Mouse (Mus musculus) hindbrain, embryonic 11.5 days (tissue): ENCODE data around the gene Glyr1. TPM values are rescaled to one million over a fixed set of nuclear protein-coding genes. Genes with fewer than 3 reads are reported as not detected.
A peak's percentile ranks its signal among the peaks of the same experiment; 100 is the strongest.

Source experiments
- ATAC-seq: fragments of 200-750 bp; cut with Nextera tagmentation; 2 replicates; pipeline ENCODE4 v1.8.0; 2017; ENCODE audit warnings: mild to moderate bottlenecking, moderate TSS enrichment, moderate library complexity; ENCODE audit not compliant: low FRiP score
- DNase-seq: peaks from one replicate; pipeline ENCODE4 v3.0.0-alpha.2; 2015; ENCODE audit warnings: low spot score
- H3K27ac ChIP-seq: fragments of 300-500 bp; sonication (generic); 2 replicates; pipeline ENCODE4 v1.5.1; 2014; ENCODE audit warnings: mild to moderate bottlenecking, low read depth, low read length
- H3K27me3 ChIP-seq: fragments of 300-500 bp; sonication (generic); 2 replicates; pipeline ENCODE4 v1.6.1; 2014; ENCODE audit warnings: mild to moderate bottlenecking, low read length, moderate library complexity, mixed read lengths; ENCODE audit not compliant: control insufficient read depth, insufficient read depth
- H3K36me3 ChIP-seq: fragments of 300-500 bp; sonication (generic); 2 replicates; pipeline ENCODE4 v1.6.1; 2014; ENCODE audit warnings: mild to moderate bottlenecking, low read length, moderate library complexity, mixed read lengths; ENCODE audit not compliant: control insufficient read depth, insufficient read depth
- H3K4me1 ChIP-seq: fragments of 300-500 bp; sonication (generic); replicated peaks from 2 replicates; pipeline ENCODE4 v1.6.1; 2014; ENCODE audit warnings: low read length, mixed read lengths; ENCODE audit not compliant: control insufficient read depth, insufficient read depth
- H3K4me2 ChIP-seq: fragments of 300-500 bp; sonication (generic); replicated peaks from 2 replicates; pipeline ENCODE4 v1.6.1; 2014; ENCODE audit warnings: mild to moderate bottlenecking, low read depth, low read length
- H3K4me3 ChIP-seq: fragments of 300-500 bp; sonication (generic); 2 replicates; pipeline ENCODE4 v1.5.1; 2014; ENCODE audit warnings: low read depth, low read length
- H3K9ac ChIP-seq: fragments of 300-500 bp; sonication (generic); 2 replicates; pipeline ENCODE4 v1.6.1; 2014; ENCODE audit warnings: low read depth, low read length
- H3K9me3 ChIP-seq: fragments of 300-500 bp; sonication (generic); 2 replicates; pipeline ENCODE4 v1.6.1; 2016; ENCODE audit warnings: low read length; ENCODE audit not compliant: control insufficient read depth
- WGBS: fragments of 180-500 bp; shearing (Covaris S2); extraction: QIAGEN DNeasy Blood & Tissue Kit; methylation state at CpG from one replicate; pipeline ENCODE4 v1.1.7; 2014; 5-methylcytosine and 5-hydroxymethylcytosine counted together
- polyA plus RNA-seq: library from polyadenylated mRNA; unstranded; fragments of >200 nt; fragmentation: Nextera tagmentation; extraction: Ambion mirVana; gene quantifications from 2 replicates; pipeline ENCODE4 v1.2.1, GENCODE M21; 2014

Glyr1 gene
- polyA plus RNA-seq: 112 and 168 TPM in 2 replicates

DNA sequence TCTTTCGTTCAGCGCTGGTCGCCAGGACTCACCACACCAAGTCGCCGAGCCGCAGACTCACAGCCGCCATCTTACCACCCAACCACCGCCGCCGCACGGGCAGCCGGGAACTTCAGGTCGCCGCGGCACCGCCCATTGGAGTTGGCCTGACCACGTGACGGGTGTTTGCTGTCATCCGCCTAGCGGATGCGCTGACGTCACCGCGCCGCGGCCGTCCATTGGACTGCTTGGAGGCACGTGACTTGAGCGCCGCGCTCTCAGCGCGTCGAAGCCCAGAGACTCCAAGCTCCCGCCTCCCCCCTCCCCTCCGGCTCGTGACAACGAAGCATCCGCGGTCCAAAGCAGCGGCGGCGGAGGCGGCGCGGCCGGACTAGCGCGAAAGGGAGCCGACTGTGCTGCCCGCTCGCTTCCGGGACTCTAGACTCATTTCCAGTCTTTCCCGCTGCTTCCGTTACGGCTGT is at the start of gene Glyr1, which contains the start of gene Ubn1:
TSS of gene Glyr1 (minus strand) at position 90 of the 461 bp plus-strand sequence.
TSS of gene Ubn1 (plus strand) at position 284 of the 461 bp plus-strand sequence.
- peak; percentile 100 for DNase-seq
- peak within 1 kb of the TSS; percentile 92 for H3K4me2 ChIP-seq
- H3K9ac ChIP-seq: peak within 1 kb of the TSS; percentile 96
- no peaks in the 10 kb centered on the region for H3K9me3 ChIP-seq
- peaks cover 3% of the 10 kb centered on the region; the same call in 1 of the 2 replicates for H3K36me3 ChIP-seq
- peaks cover 3% of the 10 kb centered on the region for H3K4me1 ChIP-seq
- H3K27me3 ChIP-seq: no peaks in the 10 kb centered on the region
- H3K4me3 ChIP-seq: peak within 1 kb of the TSS; percentile 97
- peak; percentile 100 for ATAC-seq
- under 1% methylated on average over 42 of the region's 56 CpGs for WGBS
- H3K27ac ChIP-seq: peak within 1 kb of the TSS; percentile 90

DNA sequence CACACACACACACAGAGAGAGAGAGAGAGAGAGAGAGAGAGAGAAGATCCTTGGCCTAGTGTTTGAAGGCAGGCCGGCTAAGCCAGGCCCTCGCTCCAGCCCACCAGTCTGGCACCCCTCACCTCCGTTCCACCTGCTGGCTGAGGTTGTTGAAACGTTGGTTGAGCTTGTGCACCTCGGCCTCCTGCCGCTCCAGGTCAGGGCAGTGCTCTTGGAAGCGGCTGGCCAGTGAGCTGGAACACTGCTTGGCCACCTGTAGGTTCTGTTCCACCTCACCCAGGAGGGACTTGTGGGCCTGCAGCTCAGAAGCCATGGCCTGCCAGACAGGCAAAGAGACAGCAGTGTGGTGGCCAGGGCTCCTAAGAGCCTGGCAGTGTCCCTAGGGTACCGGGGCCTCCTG is 46.8 kb upstream of the Glyr1 start:
- Histone ChIP-seq H3K9ac (no peak overlapping the region), H3K36me3 (no peaks in the 10 kb centered on the region), H3K27ac (no peak overlapping the region), H3K4me3 (no peak overlapping the region), H3K9me3 (no peaks in the 10 kb centered on the region), H3K4me2 (no peak overlapping the region), H3K27me3 (no peaks in the 10 kb centered on the region), H3K4me1 (no peaks in the 10 kb centered on the region)
- 83% methylated on average over 8 of the region's 8 CpGs for WGBS
- no peak for ATAC-seq
- no peak for DNase-seq

DNA sequence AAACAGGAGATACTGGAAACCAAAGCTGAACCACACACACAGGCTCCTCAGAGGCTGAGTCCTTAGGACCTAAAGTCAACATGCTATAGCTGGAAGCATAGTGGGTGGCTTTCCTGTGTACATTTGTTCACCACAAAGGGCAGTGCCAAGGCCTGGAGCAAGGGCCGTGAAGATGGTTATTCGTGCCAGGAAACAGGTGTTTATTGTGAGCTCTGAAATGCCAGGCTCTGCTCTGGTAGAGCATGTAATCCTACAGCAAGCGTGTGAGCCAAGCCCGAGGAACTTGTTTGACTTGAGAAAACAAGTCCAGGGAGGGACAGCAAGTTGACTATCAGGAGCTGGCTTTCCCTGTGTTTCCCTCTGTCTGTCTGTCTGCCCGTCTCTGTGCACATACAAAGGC is 43.6 kb upstream of the Glyr1 start:
- H3K4me1 ChIP-seq: no peaks in the 10 kb centered on the region
- H3K9ac ChIP-seq: no peak overlapping the region
- WGBS: 90% methylated on average over 5 of the region's 5 CpGs
- no peaks in the 10 kb centered on the region for H3K27me3 ChIP-seq
- H3K9me3 ChIP-seq: no peaks in the 10 kb centered on the region
- no peak overlapping the region for H3K4me2 ChIP-seq
- DNase-seq (no peak), ATAC-seq (no peak)
- no peak overlapping the region for H3K27ac ChIP-seq
- no peaks in the 10 kb centered on the region for H3K36me3 ChIP-seq
- no peak overlapping the region for H3K4me3 ChIP-seq

DNA sequence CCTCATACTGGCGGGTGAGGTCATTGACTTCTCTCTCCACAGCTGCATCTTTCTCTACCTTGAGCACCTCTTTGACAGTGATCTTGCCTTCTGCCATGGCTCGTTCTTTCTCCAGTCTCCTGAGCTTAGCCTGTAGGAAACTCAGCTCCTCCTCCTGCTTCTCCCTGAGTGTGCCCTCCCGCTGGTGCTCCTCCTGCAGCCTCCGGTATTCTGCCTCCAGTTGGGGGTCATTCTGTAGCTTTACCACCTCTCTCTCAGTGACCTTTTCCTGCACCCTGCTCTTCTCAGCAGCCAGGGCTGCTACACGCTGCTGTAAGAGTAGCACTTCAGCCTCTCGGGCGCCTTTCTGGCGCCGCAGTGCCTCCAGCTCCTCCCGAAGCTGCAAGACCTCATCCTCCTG is 39.4 kb upstream of the Glyr1 start:
- no peak for DNase-seq
- Histone ChIP-seq H3K9me3 (no peaks in the 10 kb centered on the region), H3K4me1 (no peaks in the 10 kb centered on the region), H3K4me2 (no peak overlapping the region), H3K4me3 (no peak overlapping the region), H3K27me3 (no peaks in the 10 kb centered on the region), H3K9ac (no peak overlapping the region), H3K36me3 (no peaks in the 10 kb centered on the region), H3K27ac (no peak overlapping the region)
- ATAC-seq: no peak
- WGBS: 74% methylated on average over 10 of the region's 10 CpGs

DNA sequence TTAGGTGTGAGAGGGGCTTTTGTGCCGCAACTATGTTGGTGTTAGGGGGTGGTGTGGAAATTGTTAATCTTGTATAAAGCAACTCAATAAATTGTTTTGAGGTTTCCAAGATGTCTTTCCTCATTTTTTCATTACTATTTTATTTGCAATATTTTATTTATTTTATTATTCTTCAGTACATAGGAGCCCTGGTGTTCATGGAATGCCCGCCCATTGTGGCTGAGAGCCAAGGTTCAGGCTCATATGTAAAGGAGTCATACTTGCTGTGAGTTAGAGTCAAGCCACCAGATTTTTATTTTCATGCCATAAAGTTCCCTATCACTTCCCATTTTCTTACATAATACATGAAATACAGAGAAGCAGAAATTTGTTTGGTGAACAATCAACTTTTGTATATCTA is 36.5 kb upstream of the Glyr1 start:
- no peak for DNase-seq
- Histone ChIP-seq H3K36me3 (no peaks in the 10 kb centered on the region), H3K27ac (no peak overlapping the region), H3K4me1 (no peaks in the 10 kb centered on the region), H3K9me3 (no peaks in the 10 kb centered on the region), H3K27me3 (no peaks in the 10 kb centered on the region), H3K4me2 (no peak overlapping the region), H3K4me3 (no peak overlapping the region), H3K9ac (no peak overlapping the region)
- 99% methylated on average over 2 of the region's 2 CpGs for WGBS
- no peak for ATAC-seq

DNA sequence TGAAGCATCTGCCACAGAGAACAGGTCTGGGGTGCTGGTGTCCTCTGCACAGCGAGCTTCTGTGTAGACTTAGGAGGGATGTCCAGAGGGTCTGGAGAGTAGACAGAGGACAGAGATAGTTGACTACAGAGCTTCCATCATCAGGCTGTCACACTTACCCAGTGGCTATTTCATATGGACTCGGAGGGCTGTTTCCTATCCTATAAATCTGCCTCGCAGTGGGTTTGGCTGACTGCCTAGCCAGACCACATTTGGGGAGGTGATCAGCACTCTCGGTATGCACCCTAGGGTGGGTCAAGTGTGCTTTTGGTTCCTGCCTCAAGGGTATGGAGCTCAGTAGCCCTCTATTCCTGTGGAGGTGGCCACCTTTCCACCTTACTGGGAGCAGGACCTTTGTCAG is 35.5 kb upstream of the Glyr1 start:
- no peak for DNase-seq
- Histone ChIP-seq H3K27ac (no peak overlapping the region), H3K4me2 (no peak overlapping the region), H3K27me3 (no peaks in the 10 kb centered on the region), H3K4me3 (no peak overlapping the region), H3K4me1 (no peaks in the 10 kb centered on the region), H3K9ac (no peak overlapping the region), H3K9me3 (no peaks in the 10 kb centered on the region), H3K36me3 (no peaks in the 10 kb centered on the region)
- 94% methylated on average over 4 of the region's 4 CpGs for WGBS
- ATAC-seq: no peak

DNA sequence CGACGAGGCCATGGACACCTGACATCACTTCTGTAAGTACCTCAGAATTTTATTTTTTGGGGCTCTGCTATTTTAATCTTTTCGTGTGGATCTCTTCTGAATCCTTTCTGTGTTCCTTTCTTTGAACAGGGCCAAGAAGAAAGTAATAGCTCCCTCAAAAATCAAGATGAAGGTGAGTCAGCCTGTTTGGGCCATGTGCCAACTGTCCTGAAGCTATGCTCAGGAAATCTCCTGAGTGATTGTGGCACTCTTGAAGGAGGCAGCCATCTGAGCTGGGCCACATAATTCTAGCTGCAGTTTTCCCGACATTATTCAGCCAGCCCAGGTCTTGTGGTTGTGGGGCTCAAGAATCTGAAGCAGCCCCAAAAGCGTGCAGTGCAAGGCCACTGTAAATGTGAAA is 24.7 kb upstream of the Glyr1 start:
- WGBS: 92% methylated on average over 5 of the region's 5 CpGs
- H3K4me3 ChIP-seq: no peak overlapping the region
- DNase-seq: no peak
- no peak overlapping the region for H3K9ac ChIP-seq
- H3K4me2 ChIP-seq: no peak overlapping the region
- H3K9me3 ChIP-seq: no peaks in the 10 kb centered on the region
- no peaks in the 10 kb centered on the region for H3K27me3 ChIP-seq
- H3K4me1 ChIP-seq: no peaks in the 10 kb centered on the region
- H3K36me3 ChIP-seq: peaks cover 17% of the 10 kb centered on the region; the same call in 1 of the 2 replicates
- no peak overlapping the region for H3K27ac ChIP-seq
- no peak for ATAC-seq

DNA sequence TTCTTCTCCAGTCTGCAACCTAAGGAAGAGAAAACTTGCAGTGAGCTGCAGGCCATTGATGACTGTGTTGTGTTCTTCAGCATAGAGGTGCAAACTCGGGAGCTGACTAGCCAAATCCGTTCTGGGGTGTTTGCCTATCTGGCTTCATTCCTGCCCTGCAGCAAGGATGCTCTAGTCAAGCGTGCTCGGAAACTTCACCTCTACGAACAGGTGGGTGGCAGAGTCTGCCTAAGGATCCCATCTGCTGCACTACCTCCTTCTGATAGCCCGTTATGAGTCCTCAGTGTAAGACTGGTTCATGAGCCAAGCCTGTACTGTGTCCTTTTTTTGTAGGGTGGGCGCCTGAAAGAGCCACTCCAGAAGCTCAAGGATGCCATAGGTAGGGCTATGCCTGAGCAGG is 22.3 kb upstream of the Glyr1 start:
- ATAC-seq: no peak
- Histone ChIP-seq H3K4me2 (no peak overlapping the region), H3K4me1 (no peaks in the 10 kb centered on the region), H3K36me3 (0 out of 2 replicates have a peak, but pooled peaks cover 8% of the 10 kb centered on the region), H3K27me3 (no peaks in the 10 kb centered on the region), H3K9ac (no peak overlapping the region), H3K27ac (no peak overlapping the region), H3K4me3 (no peak overlapping the region), H3K9me3 (no peaks in the 10 kb centered on the region)
- no peak for DNase-seq
- 95% methylated on average over 7 of the region's 7 CpGs for WGBS

DNA sequence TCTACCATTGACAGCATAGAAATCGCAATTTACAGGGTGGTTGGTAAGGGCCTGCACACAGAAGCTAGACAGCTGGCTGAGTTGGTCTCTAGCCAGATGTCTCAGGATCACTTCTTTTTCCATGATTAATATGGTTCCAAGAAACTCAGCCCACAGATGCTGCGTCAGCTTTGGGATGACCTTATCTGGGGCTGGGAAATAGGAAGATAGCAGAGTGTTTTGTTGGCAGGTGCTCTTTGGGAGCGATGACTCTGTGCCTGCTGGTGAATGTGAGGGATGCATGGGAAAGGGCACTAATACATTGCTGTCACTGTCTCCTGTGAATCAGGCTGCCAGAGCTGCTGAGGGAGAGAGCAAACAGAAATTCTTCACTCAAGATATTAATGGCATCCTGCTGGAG is 20.7 kb upstream of the Glyr1 start:
- Histone ChIP-seq H3K9ac (no peak overlapping the region), H3K36me3 (0 out of 2 replicates have a peak, but pooled peaks cover 5% of the 10 kb centered on the region)
- WGBS: 90% methylated on average over 3 of the region's 3 CpGs

More for the DNA sequence above, 20.7 kb upstream of the Glyr1 start:
- Histone ChIP-seq H3K27me3 (no peaks in the 10 kb centered on the region), H3K4me2 (no peak overlapping the region), H3K27ac (no peak overlapping the region), H3K4me3 (no peak overlapping the region), H3K4me1 (no peaks in the 10 kb centered on the region), H3K9me3 (no peaks in the 10 kb centered on the region)
- DNase-seq (no peak), ATAC-seq (no peak)
